Mouse (Mus musculus): ENCODE measurements around the gene Gm13420.

- TF ChIP-seq CTCF (conservative IDR thresholded peaks at IDR 0.05; ENCODE audit: low read length) (no peak), NANOG (IDR thresholded peaks at IDR 0.05; ENCODE audit: borderline replicate concordance, low read length) (no peak), POU5F1 (IDR thresholded peaks at IDR 0.05; ENCODE audit: borderline replicate concordance, low read length) (no peak)
Observed at GRCm38 (mm10) chr2:29696207-29696800, 55.2 kb downstream of the Gm13420 start.

All from E14TG2a.4 (cell line).